Mouse (Mus musculus): ENCODE data around the gene Syn3.
"Not testable (repeated sequence)": the region's sequence is repeated elsewhere in the genome, so short reads cannot be mapped to it uniquely, and the experiment has no call there.

Syn3 gene

DNA sequence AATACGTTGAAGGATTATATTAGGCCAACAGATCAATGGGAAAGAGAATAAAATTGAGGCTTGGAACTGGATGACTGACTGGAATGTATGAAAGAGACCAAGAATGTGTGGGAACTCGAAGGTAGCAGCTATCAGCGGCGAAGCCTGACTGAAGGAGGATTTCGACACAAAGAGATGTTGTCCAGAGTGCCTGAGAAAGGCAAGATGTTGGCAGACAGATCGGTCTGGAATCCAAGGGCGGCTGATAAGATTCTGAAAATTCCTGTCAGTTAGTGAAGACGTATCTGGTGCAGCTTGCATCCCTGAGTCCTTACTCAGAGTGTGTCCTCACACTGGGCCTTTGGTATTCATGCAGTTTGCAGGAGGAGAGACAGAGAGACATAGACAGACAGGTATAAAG is 81.9 kb downstream of the Syn3 start:
- no peak for DNase-seq (ENCODE audit: low read depth)

- no peak for DNase-seq (ENCODE audit: low read depth)
Measured at GRCm38 (mm10) chr10:86410868-86411267, 87.8 kb downstream of the Syn3 start.

DNA sequence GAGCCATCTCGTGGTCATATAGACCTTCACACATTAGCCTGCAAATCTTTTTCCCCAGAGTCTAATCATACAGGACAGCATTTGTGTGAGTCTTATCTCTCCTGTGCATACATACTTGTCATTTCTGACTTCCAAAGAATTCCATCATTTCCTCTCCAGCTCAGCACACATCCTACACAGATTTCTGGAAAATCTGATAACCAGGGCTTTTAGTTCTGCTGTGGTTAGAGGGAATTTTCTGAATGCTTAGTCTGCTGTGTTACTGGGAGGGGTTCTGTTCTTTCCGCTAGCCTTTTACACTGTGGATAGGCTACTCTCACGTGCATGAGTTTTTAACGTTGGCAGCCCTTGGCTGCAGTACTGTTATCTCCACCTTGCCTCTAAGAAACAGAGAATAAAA is 91.7 kb downstream of the Syn3 start:
- DNase-seq (ENCODE audit: low read depth): no peak

DNA sequence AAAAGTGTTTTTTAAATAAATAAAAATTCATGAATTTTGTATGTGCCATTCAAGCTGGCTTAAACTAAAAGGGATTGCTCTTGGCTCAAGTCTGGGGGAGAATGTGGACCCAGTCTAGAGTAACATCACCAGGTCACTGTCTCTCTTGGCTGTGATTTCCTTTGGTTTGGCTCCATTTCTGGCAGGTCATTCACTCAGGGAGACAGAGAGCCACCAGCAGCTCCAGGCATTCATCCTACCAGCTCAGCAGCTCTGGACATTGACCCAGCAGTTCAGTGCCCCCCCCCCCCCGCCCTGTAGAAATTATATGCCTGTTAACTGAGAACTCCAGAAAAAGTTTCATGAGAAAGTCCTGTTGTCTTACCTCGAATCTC is 100.4 kb downstream of the Syn3 start:
- DNase-seq (ENCODE audit: low read depth): no peak

GRCm38 (mm10) chr10:86397577-86398346 is 100.9 kb downstream of the Syn3 start:
- no peak for DNase-seq (ENCODE audit: low read depth)

GRCm38 (mm10) chr10:86392399-86392798 is 106.3 kb downstream of the Syn3 start:
- DNase-seq (ENCODE audit: low read depth): no peak

- no peak for DNase-seq (ENCODE audit: low read depth)
Measured at GRCm38 (mm10) chr10:86389913-86390312, 108.8 kb downstream of the Syn3 start.

DNA sequence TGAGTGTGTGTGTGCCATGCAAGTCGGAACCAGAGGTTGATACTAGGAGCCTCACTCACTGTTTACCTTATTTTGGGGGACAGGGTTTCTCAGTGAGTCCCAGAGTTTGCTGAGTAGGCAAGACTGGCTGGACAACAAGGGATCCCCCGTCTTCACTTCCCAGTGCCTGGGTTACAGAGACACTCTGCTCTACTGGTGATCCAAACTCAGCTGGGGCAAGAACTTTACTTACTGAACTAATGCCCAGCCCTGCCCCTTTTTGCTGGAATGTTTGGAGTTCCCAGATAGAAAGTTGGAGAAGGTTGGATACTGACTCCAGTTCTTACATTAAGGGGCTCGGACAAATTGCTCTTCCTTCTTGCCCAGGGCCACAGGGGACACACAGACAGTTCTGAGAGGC is 109.3 kb downstream of the Syn3 start:
- DNase-seq (ENCODE audit: low read depth): no peak

DNA sequence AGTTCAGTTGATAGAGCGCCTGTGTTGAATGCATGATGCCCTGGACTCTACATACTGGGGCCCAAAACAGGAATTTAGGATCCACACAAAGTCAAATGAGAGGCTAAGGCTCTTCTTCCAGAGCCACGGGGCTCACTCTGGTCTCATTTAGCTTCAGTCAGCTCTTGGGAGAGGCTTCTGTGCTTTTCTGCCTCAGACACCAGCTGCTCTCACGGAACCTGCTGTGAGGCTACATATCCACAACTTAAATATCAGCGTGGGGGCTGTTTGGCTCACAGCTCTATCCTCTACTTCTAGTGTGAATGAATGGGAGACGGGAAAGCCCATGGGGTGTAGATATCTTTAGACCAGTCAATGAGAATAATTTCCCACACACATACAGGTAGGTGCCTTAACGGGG is 109.9 kb downstream of the Syn3 start:
- DNase-seq (ENCODE audit: low read depth): no peak

GRCm38 (mm10) chr10:86387821-86388440 is 110.8 kb downstream of the Syn3 start:
- DNase-seq (ENCODE audit: low read depth): no peak

DNA sequence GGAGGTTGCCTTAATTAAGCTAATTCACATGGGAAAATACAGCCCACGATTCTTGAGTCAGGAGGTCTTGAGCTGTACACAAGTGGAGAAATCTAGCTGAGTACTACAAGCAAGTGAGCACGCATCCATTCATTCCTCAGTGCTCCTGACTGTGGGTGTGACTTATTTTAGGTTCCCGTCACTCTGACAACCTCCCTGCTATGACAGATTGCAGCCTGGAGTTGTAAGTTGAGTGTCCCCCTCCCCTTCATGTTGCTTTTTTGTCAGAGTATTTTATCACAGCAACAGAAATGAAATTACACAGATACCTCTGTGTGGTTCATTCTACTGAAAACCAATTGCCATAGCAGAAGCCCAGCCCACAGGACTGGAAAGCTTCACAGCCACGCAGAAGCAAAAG is 112.5 kb downstream of the Syn3 start:
- no peak for DNase-seq (ENCODE audit: low read depth)

DNA sequence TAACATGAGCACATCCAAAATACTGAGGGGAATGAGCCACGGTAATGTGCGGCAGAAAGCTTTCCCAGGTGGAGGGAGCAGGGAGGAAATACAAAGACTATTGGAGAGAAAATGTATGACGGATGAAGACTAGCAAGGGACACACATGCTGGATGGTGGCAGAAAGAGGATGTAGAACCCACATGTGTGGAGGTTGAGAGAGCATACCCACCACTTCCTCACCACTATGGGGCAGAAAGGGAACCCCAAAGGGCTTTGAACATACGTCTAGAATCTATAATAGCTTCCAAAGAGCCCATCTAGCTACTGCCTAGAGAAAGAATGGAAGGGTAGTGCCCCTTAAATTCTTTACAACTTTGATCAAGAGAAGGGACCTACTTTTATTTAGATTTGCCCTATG is 113.0 kb downstream of the Syn3 start:
- no peak for DNase-seq (ENCODE audit: low read depth)

- no peak for DNase-seq (ENCODE audit: low read depth)
Measured at GRCm38 (mm10) chr10:86384655-86385054, 114.0 kb downstream of the Syn3 start.

- no peak for DNase-seq (ENCODE audit: low read depth)
Measured at GRCm38 (mm10) chr10:86381922-86382260, 116.8 kb downstream of the Syn3 start.

DNA sequence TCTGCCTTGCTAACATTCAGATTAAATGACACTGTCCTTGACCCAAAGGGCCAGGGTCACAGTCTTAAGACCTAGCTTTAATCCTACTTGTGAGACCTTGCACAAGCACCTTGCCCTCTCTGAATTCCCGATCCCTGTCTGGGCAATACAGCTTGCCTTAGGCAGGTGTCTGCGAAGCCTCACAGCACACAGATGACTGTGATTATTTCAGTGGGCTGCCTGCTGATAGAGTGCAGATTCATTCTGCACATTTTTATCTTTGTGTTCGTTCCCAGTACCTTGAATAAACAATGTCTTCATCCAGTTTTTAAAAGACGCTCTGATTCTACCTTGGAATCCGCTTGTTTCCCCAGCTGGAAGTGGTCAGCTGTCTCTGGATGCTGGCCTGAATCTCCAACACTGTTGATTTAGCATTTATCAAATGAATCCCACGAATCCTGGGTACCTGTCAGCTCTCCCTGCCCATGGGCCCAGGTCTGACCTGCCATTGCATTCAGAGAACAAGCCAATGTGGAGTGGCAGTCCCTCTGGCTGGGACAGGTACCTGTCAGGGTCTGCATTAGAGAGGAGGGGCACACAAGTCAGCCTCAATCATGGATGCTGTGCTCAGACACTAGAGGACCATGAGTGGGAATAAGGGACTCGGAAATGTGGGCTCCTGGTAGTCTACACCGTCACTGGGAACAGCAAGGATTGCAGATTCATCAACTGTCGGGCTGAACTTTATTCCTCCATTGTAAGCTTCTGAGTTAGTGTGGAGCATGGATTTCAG is 117.4 kb downstream of the Syn3 start:
- DNase-seq (ENCODE audit: low read depth): no peak

DNA sequence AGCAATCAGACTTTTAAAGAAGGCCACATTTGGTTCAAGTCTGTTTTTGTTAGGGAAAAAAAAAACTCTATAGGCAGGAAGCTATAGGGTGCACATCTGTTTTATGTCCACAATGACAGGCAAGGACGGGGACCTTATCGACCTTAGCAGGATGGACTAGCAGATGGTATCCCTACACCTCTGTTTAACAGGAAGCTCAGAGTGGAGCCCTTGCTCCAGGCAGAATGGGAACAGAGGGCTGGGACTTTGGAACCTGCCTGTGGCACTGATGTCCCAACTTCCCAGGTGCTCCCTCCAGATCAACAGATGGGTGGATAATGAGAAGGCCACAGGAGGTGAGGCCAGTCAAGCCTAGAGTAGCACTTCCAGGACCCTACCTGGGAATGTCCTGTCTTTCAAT is 118.1 kb downstream of the Syn3 start:
- no peak for DNase-seq (ENCODE audit: low read depth)

- DNase-seq (ENCODE audit: low read depth): not testable (repeated sequence)
Measured at GRCm38 (mm10) chr10:86378803-86379202, 119.9 kb downstream of the Syn3 start.

DNA sequence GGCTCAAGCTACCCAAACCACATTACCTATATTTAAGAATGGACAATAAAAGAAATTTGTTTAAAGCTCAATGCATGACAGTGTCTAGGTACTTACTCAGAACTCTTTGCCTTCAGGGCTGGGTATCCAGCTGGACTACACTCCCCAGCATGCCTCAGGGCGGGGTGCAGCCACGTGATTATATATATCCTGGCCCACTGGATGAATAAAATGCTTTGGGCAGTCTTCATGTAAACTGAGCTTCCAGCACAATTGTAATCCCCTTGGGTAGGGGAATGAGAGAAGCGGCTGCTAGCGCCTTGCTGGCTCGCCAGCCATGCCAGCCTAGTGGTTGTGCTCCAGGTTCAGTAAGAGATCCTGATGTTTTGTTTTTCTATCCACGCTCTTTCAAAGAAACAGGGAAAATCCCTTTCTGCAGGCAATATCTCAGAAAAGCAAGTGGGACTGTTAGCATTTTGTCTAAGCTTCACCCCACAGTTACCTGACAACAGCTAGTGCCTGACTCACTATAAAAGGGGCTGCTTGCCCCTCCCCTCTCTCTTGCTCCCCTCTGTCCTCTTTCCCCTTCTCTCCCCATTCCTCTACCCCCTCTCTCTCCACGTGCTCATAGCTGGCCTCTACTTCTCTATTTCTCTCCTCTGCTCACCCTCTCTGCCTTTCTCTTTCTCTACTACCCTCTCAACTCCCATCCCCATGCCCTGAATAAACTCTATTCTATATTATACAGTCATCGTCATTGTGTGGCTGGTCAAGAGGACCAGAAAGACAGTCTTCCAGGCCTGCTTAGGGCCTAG is 122.1 kb downstream of the Syn3 start:
- DNase-seq (ENCODE audit: low read depth): no peak

- DNase-seq (ENCODE audit: low read depth): no peak
Measured at GRCm38 (mm10) chr10:86375903-86376302, 122.8 kb downstream of the Syn3 start.

GRCm38 (mm10) chr10:86374061-86374460 is 124.6 kb downstream of the Syn3 start:
- no peak for DNase-seq (ENCODE audit: low read depth)

DNA sequence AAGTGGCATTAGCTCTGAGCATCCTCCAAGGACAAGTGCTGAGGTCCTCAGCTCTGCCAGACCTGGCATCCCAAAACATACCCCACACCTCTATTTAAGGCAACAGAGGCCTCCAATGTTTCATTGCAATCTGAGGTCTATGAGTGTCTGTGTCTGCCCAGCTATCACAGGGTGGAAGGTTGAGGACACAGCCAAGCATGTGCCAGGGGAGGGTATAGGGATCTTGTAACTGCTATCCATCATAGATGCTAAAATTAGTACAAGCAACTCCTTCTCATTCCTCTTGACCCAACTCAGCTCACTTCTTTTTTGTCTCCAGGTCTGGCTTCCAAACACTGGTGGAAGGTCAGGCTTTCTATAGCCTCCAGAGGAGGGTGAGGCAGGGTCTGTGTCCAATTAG is 127.1 kb downstream of the Syn3 start:
- no peak for DNase-seq (ENCODE audit: low read depth)

DNA sequence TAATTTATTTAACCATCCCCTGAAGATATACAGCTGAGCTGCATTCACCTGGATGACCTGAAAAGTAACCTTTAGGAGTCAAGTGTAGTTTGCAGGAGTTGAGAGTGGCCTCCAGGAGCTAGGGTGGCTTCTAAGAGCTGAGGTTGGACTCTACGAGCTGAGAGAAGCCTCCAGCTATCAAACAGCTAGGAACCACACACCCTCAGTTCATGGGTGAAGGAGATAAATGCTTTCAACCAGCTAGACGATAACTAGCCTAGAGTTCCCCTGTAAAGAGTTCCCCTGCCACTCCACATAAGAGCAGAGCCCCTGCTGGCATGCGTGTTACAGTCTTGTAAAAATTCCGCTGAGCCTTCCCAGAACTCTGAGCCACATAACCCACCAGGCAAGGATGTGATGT is 129.3 kb downstream of the Syn3 start:
- DNase-seq (ENCODE audit: low read depth): no peak

- DNase-seq (ENCODE audit: low read depth): no peak
Measured at GRCm38 (mm10) chr10:86368811-86369210, 129.9 kb downstream of the Syn3 start.

All from induced T-regulatory cell, adult 2 months (primary cell).